Mouse (Mus musculus) MEL (cell line): ENCODE data around the gene Tfap2d. TPM values are rescaled to one million over a fixed set of nuclear protein-coding genes. Genes with fewer than 3 reads are reported as not detected.

Source experiments
- DNase-seq: peaks from one replicate; pipeline ENCODE4 v3.0.0; 2011; ENCODE audit warnings: low read depth, low spot score
- H3K27ac ChIP-seq: 2 replicates; pipeline ENCODE4 v1.5.1; 2012; ENCODE audit warnings: low read depth, mild to moderate bottlenecking, control low read depth, low read length, moderate library complexity; ENCODE audit not compliant: control insufficient read depth
- H3K27me3 ChIP-seq, 2 experiments: fragments of 150-350 bp in 1 of 2; sonication (generic) in 1 of 2; 2 replicates each; pipeline ENCODE4 v1.6.1; 2012; ENCODE audit warnings: low read length in 2 of 2, mild to moderate bottlenecking in 2 of 2, improper control_type of control experiment in 1 of 2, moderate library complexity in 1 of 2; ENCODE audit not compliant: insufficient read depth in 2 of 2, control insufficient read depth in 1 of 2
- H3K36me3 ChIP-seq, 2 experiments: 2 replicates each; pipeline ENCODE4 v1.6.1; 2012 to 2014; ENCODE audit warnings: low read length in 2 of 2, improper control_type of control experiment in 1 of 2, inconsistent platforms in 1 of 2, mild to moderate bottlenecking in 1 of 2; ENCODE audit not compliant: insufficient read depth in 2 of 2, control insufficient read depth in 1 of 2
- H3K4me1 ChIP-seq, 2 experiments: fragments of 150-350 bp in 1 of 2; sonication (generic) in 1 of 2; 2 replicates each; pipeline ENCODE4 v1.6.1; 2012; ENCODE audit warnings: low read length in 2 of 2, improper control_type of control experiment in 1 of 2, mild to moderate bottlenecking in 1 of 2; ENCODE audit not compliant: insufficient read depth in 2 of 2, control insufficient read depth in 1 of 2
- H3K4me3 ChIP-seq, 2 experiments: fragments of 150-350 bp in 1 of 2; sonication (generic) in 1 of 2; 2 replicates each; pipeline ENCODE4 v1.5.1; 2012; ENCODE audit warnings: low read depth in 2 of 2, low read length in 2 of 2, mild to moderate bottlenecking in 2 of 2, moderate library complexity in 2 of 2, control low read depth in 1 of 2, improper control_type of control experiment in 1 of 2; ENCODE audit not compliant: control insufficient read depth in 1 of 2, insufficient read depth in 1 of 2
- H3K79me2 ChIP-seq: 2 replicates; pipeline ENCODE4 v1.6.1; 2012; ENCODE audit warnings: mild to moderate bottlenecking, low read length, moderate library complexity; ENCODE audit not compliant: control insufficient read depth, poor library complexity, insufficient read depth
- H3K9ac ChIP-seq: 2 replicates; pipeline ENCODE4 v1.6.1; 2012; ENCODE audit warnings: low read depth, mild to moderate bottlenecking, control low read depth, low read length, moderate library complexity; ENCODE audit not compliant: control insufficient read depth, poor library complexity, severe bottlenecking
- H3K9me3 ChIP-seq: fragments of 150-350 bp; sonication (generic); replicated peaks from 2 replicates; pipeline ENCODE4 v1.6.1; 2012; ENCODE audit warnings: mild to moderate bottlenecking, low read length, improper control_type of control experiment, moderate library complexity; ENCODE audit not compliant: insufficient read depth
- CHD2 ChIP-seq: IDR thresholded peaks from 2 replicates; pipeline ENCODE4 v1.6.1; 2011; ENCODE audit warnings: low read length, improper control_type of control experiment
- ELF1 ChIP-seq: IDR thresholded peaks from 2 replicates; pipeline ENCODE4 v1.6.1; 2014; ENCODE audit warnings: low read depth, mild to moderate bottlenecking, inconsistent platforms, low read length, improper control_type of control experiment, moderate library complexity
- EP300 ChIP-seq, 2 experiments: IDR thresholded peaks; 2 replicates each; pipeline ENCODE4 v1.6.1; 2011; ENCODE audit warnings: improper control_type of control experiment in 2 of 2, low read length in 2 of 2, low read depth in 1 of 2, mild to moderate bottlenecking in 1 of 2
- GABPA ChIP-seq: IDR thresholded peaks from 2 replicates; pipeline ENCODE4 v1.6.1; 2012; ENCODE audit warnings: low read depth, mild to moderate bottlenecking, inconsistent platforms, low read length, improper control_type of control experiment, moderate library complexity
- GATA1 ChIP-seq: IDR thresholded peaks from 2 replicates; pipeline ENCODE4 v1.6.1; 2011; ENCODE audit warnings: low read depth, low read length, improper control_type of control experiment
- HCFC1 ChIP-seq: IDR thresholded peaks from 2 replicates; pipeline ENCODE4 v1.6.1; 2012; ENCODE audit warnings: low read depth, mild to moderate bottlenecking, inconsistent platforms, low read length, improper control_type of control experiment, moderate library complexity
- KAT2A ChIP-seq: conservative IDR thresholded peaks from 2 replicates; pipeline ENCODE4 v1.6.1; 2012; ENCODE audit warnings: low read depth, low read length, improper control_type of control experiment, inconsistent platforms
- MAZ ChIP-seq: IDR thresholded peaks from 2 replicates; pipeline ENCODE4 v1.6.1; 2012; ENCODE audit warnings: low read depth, mild to moderate bottlenecking, inconsistent platforms, low read length, improper control_type of control experiment
- MYC ChIP-seq: IDR thresholded peaks from 2 replicates; pipeline ENCODE4 v1.6.1; 2011; ENCODE audit warnings: low read depth, mild to moderate bottlenecking, low read length, improper control_type of control experiment, moderate library complexity
- NRF1 ChIP-seq: IDR thresholded peaks from 2 replicates; pipeline ENCODE4 v1.6.1; 2014; ENCODE audit warnings: low read depth, mild to moderate bottlenecking, inconsistent platforms, low read length, improper control_type of control experiment, moderate library complexity; ENCODE audit not compliant: poor library complexity, insufficient read depth, severe bottlenecking
- POLR2AphosphoS2 ChIP-seq: IDR thresholded peaks from 2 replicates; pipeline ENCODE4 v1.6.1; 2011; ENCODE audit warnings: low read length, improper control_type of control experiment
- POLR2AphosphoS5 ChIP-seq: IDR thresholded peaks from 2 replicates; pipeline ENCODE4 v1.6.1; 2012; ENCODE audit warnings: low read depth, borderline replicate concordance, mild to moderate bottlenecking, inconsistent platforms, low read length, moderate library complexity, mixed read lengths
- SIN3A ChIP-seq: IDR thresholded peaks from 2 replicates; pipeline ENCODE4 v1.6.1; 2012; ENCODE audit warnings: low read length, improper control_type of control experiment, inconsistent platforms
- SMC3 ChIP-seq: IDR thresholded peaks from 2 replicates; pipeline ENCODE4 v1.6.1; 2011; ENCODE audit warnings: low read depth, low read length, improper control_type of control experiment
- TAL1 ChIP-seq: IDR thresholded peaks from 2 replicates; pipeline ENCODE4 v1.6.1; 2012; ENCODE audit warnings: mild to moderate bottlenecking, inconsistent platforms, low read length, moderate library complexity, mixed read lengths
- USF2 ChIP-seq, 2 experiments: IDR thresholded peaks; 2 replicates each; pipeline ENCODE4 v1.6.1; 2011 to 2012; ENCODE audit warnings: improper control_type of control experiment in 2 of 2, low read length in 2 of 2, borderline replicate concordance in 1 of 2, inconsistent platforms in 1 of 2, low read depth in 1 of 2, mild to moderate bottlenecking in 1 of 2; ENCODE audit not compliant: insufficient read depth in 1 of 2
- ZKSCAN1 ChIP-seq: IDR thresholded peaks from 2 replicates; pipeline ENCODE4 v1.6.1; 2012; ENCODE audit warnings: low read depth, mild to moderate bottlenecking, inconsistent platforms, low read length, improper control_type of control experiment, moderate library complexity
- ZNF384 ChIP-seq: IDR thresholded peaks from 2 replicates; pipeline ENCODE4 v1.6.1; 2012; ENCODE audit warnings: low read depth, mild to moderate bottlenecking, inconsistent platforms, low read length, improper control_type of control experiment
- polyA plus RNA-seq, 2 experiments: library from polyadenylated mRNA; stranded (reverse) in 1 of 2; unstranded in 1 of 2; fragments of >175 nt in 1 of 2; fragments of >200 nt in 1 of 2; gene quantifications; 2 replicates each; pipeline versions ENCODE4 v1.2.1 to v1.2.4; 2012; ENCODE audit warnings: low replicate concordance in 2 of 2, low read depth in 1 of 2; ENCODE audit not compliant: insufficient read length in 2 of 2, insufficient read depth in 1 of 2, missing spikeins in 1 of 2
- total RNA-seq: library from RNA; depleted of rRNA; stranded (reverse); fragments of 300-350 nt; gene quantifications from 2 replicates; pipeline ENCODE4 v1.2.3, GENCODE M21; 2012

The Tfap2d gene
- total and polyA plus RNA-seq, 3 experiments = not detected

- Histone ChIP-seq H3K79me2 (no peaks in the 10 kb centered on the region), H3K27ac (no peak overlapping the region), H3K9ac (no peak overlapping the region), H3K4me1 (no peaks in the 10 kb centered on the region), H3K4me3 (no peak overlapping the region), H3K9me3 (no peaks in the 10 kb centered on the region), H3K36me3 (no peaks in the 10 kb centered on the region), H3K27me3 (no peaks in the 10 kb centered on the region)
- no peak for DNase-seq
- no peak for TF ChIP-seq ZNF384
Measured at GRCm38 (mm10) chr1:19056861-19057260, 46.0 kb upstream of the Tfap2d start.

GRCm38 (mm10) chr1:19088078-19088477 is 14.7 kb upstream of the Tfap2d start:
- H3K4me3 ChIP-seq = no peak overlapping the region
- H3K79me2 ChIP-seq = no peaks in the 10 kb centered on the region
- DNase-seq = peak; percentile 3

GRCm38 (mm10) chr1:19096921-19097320 is 5.9 kb upstream of the Tfap2d start:
- no peaks in the 10 kb centered on the region for H3K4me1 ChIP-seq
- no peaks in the 10 kb centered on the region for H3K9me3 ChIP-seq
- TF ChIP-seq ELF1 (no peak), SIN3A (no peak), ZKSCAN1 (no peak), MAZ (no peak), USF2 (IDR thresholded peaks at IDR 0.05; ENCODE audit: borderline replicate concordance in 1 of 2, insufficient read depth in 1 of 2, low read depth in 1 of 2, low read length in 2 of 2) (no peak), SMC3 (no peak), POLR2AphosphoS5 (no peak), EP300 (IDR thresholded peaks at IDR 0.05; ENCODE audit: low read depth in 1 of 2, low read length in 2 of 2) (no peak), POLR2AphosphoS2 (no peak), HCFC1 (no peak)
- H3K4me3 ChIP-seq = no peak overlapping the region
- no peaks in the 10 kb centered on the region for H3K36me3 ChIP-seq
- no peak for DNase-seq
- H3K27me3 ChIP-seq = no peaks in the 10 kb centered on the region
- no peaks in the 10 kb centered on the region for H3K79me2 ChIP-seq
- H3K27ac ChIP-seq = no peak overlapping the region
- no peak overlapping the region for H3K9ac ChIP-seq

More at GRCm38 (mm10) chr1:19088078-19088477, 14.7 kb upstream of the Tfap2d start:
- H3K9ac ChIP-seq = no peak overlapping the region
- no peak overlapping the region for H3K27ac ChIP-seq
- no peaks in the 10 kb centered on the region for H3K36me3 ChIP-seq
- H3K9me3 ChIP-seq = no peaks in the 10 kb centered on the region
- no peaks in the 10 kb centered on the region for H3K27me3 ChIP-seq
- TF ChIP-seq NRF1 = no peak
- no peak for TF ChIP-seq KAT2A
- TF ChIP-seq HCFC1 = no peak
- no peak for TF ChIP-seq SMC3
- no peak for TF ChIP-seq MAZ
- TF ChIP-seq MYC = no peak
- TF ChIP-seq TAL1 = no peak
- TF ChIP-seq GATA1 = no peak
- no peak for TF ChIP-seq CHD2
- TF ChIP-seq GABPA = no peak
- H3K4me1 ChIP-seq = no peaks in the 10 kb centered on the region
